Mouse (Mus musculus) lung, embryonic 14.5 days (tissue): ENCODE data around the gene Ampd2. TPM values are rescaled to one million over a fixed set of nuclear protein-coding genes. Genes with fewer than 3 reads are reported as not detected.
A peak's percentile ranks its signal among the peaks of the same experiment; 100 is the strongest.

Experiments
- ATAC-seq: fragments of 200-750 bp; cut with Nextera tagmentation; 2 replicates; pipeline ENCODE4 v1.8.0; 2017; ENCODE audit warnings: mild to moderate bottlenecking, moderate TSS enrichment, moderate library complexity; ENCODE audit not compliant: insufficient read depth
- DNase-seq: peaks from one replicate; pipeline ENCODE4 v3.0.0-alpha.2; 2015
- H3K27ac ChIP-seq: fragments of 300-500 bp; sonication (generic); 2 replicates; pipeline ENCODE4 v1.5.1; 2014; ENCODE audit warnings: low read depth, mild to moderate bottlenecking, moderate library complexity
- H3K27me3 ChIP-seq: fragments of 300-500 bp; sonication (generic); 2 replicates; pipeline ENCODE4 v1.6.1; 2014; ENCODE audit warnings: low read length, control low read depth; ENCODE audit not compliant: insufficient read depth
- H3K36me3 ChIP-seq: fragments of 300-500 bp; sonication (generic); 2 replicates; pipeline ENCODE4 v1.6.1; 2014; ENCODE audit warnings: control low read depth; ENCODE audit not compliant: insufficient read depth
- H3K4me1 ChIP-seq: fragments of 300-500 bp; sonication (generic); 2 replicates; pipeline ENCODE4 v1.6.1; 2014; ENCODE audit warnings: antibody characterized with exemption, control low read depth; ENCODE audit not compliant: insufficient read depth
- H3K4me2 ChIP-seq: fragments of 300-500 bp; sonication (generic); 2 replicates; pipeline ENCODE4 v1.6.1; 2014; ENCODE audit warnings: mild to moderate bottlenecking
- H3K4me3 ChIP-seq: fragments of 300-500 bp; sonication (generic); 2 replicates; pipeline ENCODE4 v1.5.1; 2014; ENCODE audit warnings: low read depth, low read length
- H3K9ac ChIP-seq: fragments of 300-500 bp; sonication (generic); 2 replicates; pipeline ENCODE4 v1.6.1; 2014
- H3K9me3 ChIP-seq: fragments of 300-500 bp; sonication (generic); 2 replicates; pipeline ENCODE4 v1.6.1; 2016; ENCODE audit warnings: low read depth, low read length, control low read depth
- CTCF ChIP-seq: IDR thresholded peaks from 2 replicates; pipeline ENCODE4 v1.5.1; 2016; ENCODE audit warnings: antibody characterized with exemption, low read depth
- WGBS: fragments of 180-500 bp; shearing (Covaris S2); extraction: QIAGEN DNeasy Blood & Tissue Kit; methylation state at CpG from one replicate; pipeline ENCODE4 v1.1.7; 2014; 5-methylcytosine and 5-hydroxymethylcytosine counted together
- polyA plus RNA-seq: library from polyadenylated mRNA; unstranded; fragments of >200 nt; fragmentation: Nextera tagmentation; extraction: Ambion mirVana; gene quantifications from 2 replicates; pipeline ENCODE4 v1.2.1, GENCODE M21; 2014

Gene Ampd2
- polyA plus RNA-seq, 1 experiment from 2014 or later: 37.4 TPM

GRCm38 (mm10) chr3:108112246-108112645 is 25.8 kb upstream of the Ampd2 start:
- Histone ChIP-seq H3K9ac (no peak overlapping the region), H3K4me3 (no peak overlapping the region), H3K4me1 (no peaks in the 10 kb centered on the region), H3K9me3 (no peaks in the 10 kb centered on the region), H3K27ac (no peak overlapping the region), H3K36me3 (peaks cover 82% of the 10 kb centered on the region), H3K4me2 (no peak overlapping the region), H3K27me3 (no peaks in the 10 kb centered on the region)
- no peak for TF ChIP-seq CTCF
- 74% methylated on average over 7 of the region's 7 CpGs for WGBS
- no peak for DNase-seq
- ATAC-seq: no peak

- no peak for ATAC-seq
- Histone ChIP-seq H3K4me3 (no peak overlapping the region), H3K27me3 (no peaks in the 10 kb centered on the region), H3K9ac (no peak overlapping the region), H3K4me2 (no peak overlapping the region), H3K4me1 (no peaks in the 10 kb centered on the region), H3K27ac (no peak overlapping the region), H3K36me3 (peaks cover 81% of the 10 kb centered on the region), H3K9me3 (no peaks in the 10 kb centered on the region)
- no peak for TF ChIP-seq CTCF
- peak; percentile 11 for DNase-seq
- 65% methylated on average over 5 of the region's 5 CpGs for WGBS
Measured at GRCm38 (mm10) chr3:108111320-108111719, 24.9 kb upstream of the Ampd2 start.

GRCm38 (mm10) chr3:108105281-108105680 is 18.8 kb upstream of the Ampd2 start:
- H3K4me2 ChIP-seq: no peak overlapping the region

GRCm38 (mm10) chr3:108102075-108102474 is 15.6 kb upstream of the Ampd2 start:
- Histone ChIP-seq H3K4me1 (no peaks in the 10 kb centered on the region), H3K27me3 (no peaks in the 10 kb centered on the region), H3K27ac (no peak overlapping the region), H3K36me3 (peaks cover 21% of the 10 kb centered on the region), H3K9me3 (no peaks in the 10 kb centered on the region), H3K9ac (no peak overlapping the region), H3K4me3 (no peak overlapping the region), H3K4me2 (no peak overlapping the region)
- TF ChIP-seq CTCF: no peak
- WGBS: 87% methylated on average over 6 of the region's 6 CpGs
- no peak for DNase-seq
- ATAC-seq: no peak

More at GRCm38 (mm10) chr3:108105281-108105680, 18.8 kb upstream of the Ampd2 start:
- no peaks in the 10 kb centered on the region for H3K27me3 ChIP-seq
- no peak overlapping the region for H3K4me3 ChIP-seq
- peaks cover 50% of the 10 kb centered on the region for H3K36me3 ChIP-seq
- ATAC-seq: no peak
- 72% methylated on average over 3 of the region's 3 CpGs for WGBS
- H3K4me1 ChIP-seq: no peaks in the 10 kb centered on the region
- DNase-seq: no peak
- H3K9ac ChIP-seq: no peak overlapping the region
- H3K27ac ChIP-seq: no peak overlapping the region
- no peak for TF ChIP-seq CTCF
- H3K9me3 ChIP-seq: no peaks in the 10 kb centered on the region

DNA sequence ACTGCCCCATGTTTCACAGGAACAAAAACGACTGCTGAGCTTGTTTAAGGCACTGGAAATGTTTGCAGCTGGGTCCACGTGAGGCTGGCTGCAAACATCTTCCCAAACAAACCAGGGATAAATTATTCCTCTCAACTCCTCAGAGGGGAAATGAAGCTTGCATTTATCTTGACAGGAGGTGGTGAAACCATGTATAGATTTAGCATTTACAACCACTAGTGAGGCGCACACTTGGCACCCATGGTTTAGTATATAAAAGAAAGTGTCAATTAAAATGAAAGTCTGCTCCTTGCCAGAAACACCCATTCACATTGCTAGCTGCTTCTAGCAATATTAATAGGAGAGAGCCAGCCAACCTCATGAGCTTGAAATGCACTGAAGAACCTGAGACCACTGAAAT is 15.1 kb upstream of the Ampd2 start:
- no peaks in the 10 kb centered on the region for H3K4me1 ChIP-seq
- DNase-seq (no peak), ATAC-seq (no peak)
- no peak overlapping the region for H3K9ac ChIP-seq
- H3K36me3 ChIP-seq: peaks cover 17% of the 10 kb centered on the region
- TF ChIP-seq CTCF: no peak
- H3K4me3 ChIP-seq: no peak overlapping the region
- WGBS: 36% methylated on average over 3 of the region's 3 CpGs
- H3K27ac ChIP-seq: no peak overlapping the region
- no peaks in the 10 kb centered on the region for H3K27me3 ChIP-seq
- H3K4me2 ChIP-seq: no peak overlapping the region
- no peaks in the 10 kb centered on the region for H3K9me3 ChIP-seq

- ATAC-seq (no peak), DNase-seq (no peak)
- Histone ChIP-seq H3K27me3 (no peaks in the 10 kb centered on the region), H3K4me1 (no peaks in the 10 kb centered on the region), H3K27ac (no peak overlapping the region; the same call in 1 of the 2 replicates), H3K9me3 (no peaks in the 10 kb centered on the region), H3K4me3 (no peak overlapping the region), H3K9ac (no peak overlapping the region), H3K36me3 (no peaks in the 10 kb centered on the region), H3K4me2 (no peak overlapping the region)
- TF ChIP-seq CTCF: no peak
- WGBS: 69% methylated on average over 6 of the region's 6 CpGs
Measured at GRCm38 (mm10) chr3:108098316-108098715, 11.9 kb upstream of the Ampd2 start.

DNA sequence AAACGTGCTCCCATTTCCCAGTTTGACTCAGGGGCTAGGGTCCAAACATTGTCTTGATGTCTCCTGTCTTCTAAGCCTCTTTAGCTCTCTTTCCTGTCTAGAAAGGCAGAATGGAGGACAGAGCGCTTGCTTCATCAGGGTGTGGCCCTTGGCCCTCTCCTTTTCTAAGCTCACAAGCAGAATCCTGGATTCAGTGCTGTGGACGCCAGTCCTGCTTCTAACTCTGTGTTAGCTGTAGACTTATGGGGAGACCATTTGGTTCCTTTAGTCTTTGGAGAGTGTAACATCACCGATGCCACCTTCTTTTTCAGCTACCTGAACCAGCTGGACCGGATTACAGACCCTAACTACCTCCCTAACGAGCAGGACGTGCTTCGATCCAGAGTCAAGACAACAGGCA is 11.2 kb upstream of the Ampd2 start:
- Histone ChIP-seq H3K9ac (no peak overlapping the region), H3K36me3 (no peaks in the 10 kb centered on the region), H3K27me3 (no peaks in the 10 kb centered on the region), H3K4me1 (no peaks in the 10 kb centered on the region), H3K4me2 (no peak overlapping the region), H3K4me3 (no peak overlapping the region), H3K9me3 (no peaks in the 10 kb centered on the region), H3K27ac (no peak overlapping the region)
- ATAC-seq: no peak
- TF ChIP-seq CTCF: no peak
- DNase-seq: no peak
- 81% methylated on average over 8 of the region's 8 CpGs for WGBS

GRCm38 (mm10) chr3:108096726-108097125 is 10.3 kb upstream of the Ampd2 start:
- DNase-seq (no peak), ATAC-seq (no peak)
- Histone ChIP-seq H3K4me3 (no peak overlapping the region), H3K27ac (peak overlapping the region; percentile 7; the same call in 1 of the 2 replicates), H3K27me3 (no peaks in the 10 kb centered on the region), H3K36me3 (no peaks in the 10 kb centered on the region), H3K4me2 (no peak overlapping the region), H3K9me3 (no peaks in the 10 kb centered on the region), H3K9ac (no peak overlapping the region), H3K4me1 (no peaks in the 10 kb centered on the region)
- WGBS: 63% methylated on average over 10 of the region's 10 CpGs
- no peak for TF ChIP-seq CTCF
